Mouse (Mus musculus) c-Kit-positive CD71-positive TER-119-negative erythroid progenitor cells, embryonic 14.5 days (primary cell): ENCODE data around the gene Bach1.
"Not testable (repeated sequence)": the region's sequence is repeated elsewhere in the genome, so short reads cannot be mapped to it uniquely, and the experiment has no call there.

Source experiments
- DNase-seq: peaks from one replicate; pipeline ENCODE4 v3.0.0-alpha.2; 2013; ENCODE audit warnings: low read depth

Bach1 gene

GRCm38 (mm10) chr16:87680912-87681634 lies 17.7 kb upstream of the Bach1 start:
- DNase-seq, result no peak

GRCm38 (mm10) chr16:87681848-87682247 lies 16.9 kb upstream of the Bach1 start:
- no peak for DNase-seq

DNA sequence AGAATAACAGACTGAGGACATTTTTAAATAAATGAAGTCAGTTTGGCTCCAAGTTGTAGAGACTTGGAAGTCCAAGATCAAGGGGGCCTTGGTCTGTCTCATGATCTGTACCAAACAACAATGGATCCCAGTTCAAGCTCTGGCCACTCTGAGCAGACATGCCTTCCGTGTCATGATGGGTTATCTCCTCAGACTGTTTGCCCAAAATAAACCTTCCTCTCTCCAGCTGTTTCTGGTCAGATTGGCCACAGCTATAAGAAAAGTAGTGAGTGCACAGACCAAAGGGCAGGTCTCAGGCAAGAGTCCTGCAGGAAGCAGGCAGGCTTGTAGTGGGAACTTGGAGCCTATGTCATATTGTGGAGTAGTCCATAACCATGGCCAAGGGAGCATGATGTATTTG lies 12.3 kb upstream of the Bach1 start:
- no peak for DNase-seq

DNA sequence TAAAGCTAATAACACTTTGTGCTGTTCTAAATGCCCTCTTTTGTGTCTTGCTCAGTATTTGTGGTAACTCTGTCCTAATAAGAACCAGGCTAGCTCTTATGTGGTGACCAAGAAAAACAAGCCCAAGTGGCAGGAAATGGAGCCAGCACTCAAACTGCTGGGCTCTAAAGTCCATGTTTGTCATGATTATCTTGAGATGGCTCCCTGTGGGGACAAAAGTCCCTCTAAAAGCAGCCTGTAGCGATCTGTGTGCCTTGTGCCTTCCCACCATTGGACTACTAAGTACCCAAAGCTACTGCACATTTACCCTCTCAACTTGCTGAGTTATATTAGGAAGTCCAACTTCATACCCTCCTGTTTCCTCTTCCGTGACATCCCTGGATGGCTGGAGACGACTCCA lies 11.4 kb upstream of the Bach1 start:
- DNase-seq, result no peak

GRCm38 (mm10) chr16:87688328-87688727 lies 10.4 kb upstream of the Bach1 start:
- DNase-seq, result not testable (repeated sequence)

DNA sequence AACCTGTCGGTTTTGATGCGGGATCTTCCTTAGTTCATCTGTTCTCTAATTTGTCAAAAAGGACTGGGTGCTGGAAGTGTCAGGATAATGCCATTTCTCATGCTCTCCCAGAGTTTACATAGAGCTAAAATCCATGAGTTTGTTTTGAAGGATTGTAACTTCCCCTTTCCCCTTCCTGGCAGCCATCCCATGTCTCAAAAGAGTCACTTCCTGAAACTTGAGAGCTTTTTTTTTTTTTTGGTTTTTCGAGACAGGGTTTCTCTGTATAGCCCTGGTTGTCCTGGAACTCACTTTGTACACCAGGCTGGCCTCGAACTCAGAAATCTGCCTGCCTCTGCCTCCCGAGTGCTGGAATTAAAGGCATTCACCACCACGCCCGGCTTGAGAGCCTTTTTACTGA lies 9.9 kb upstream of the Bach1 start:
- DNase-seq, result not testable (repeated sequence)

DNA sequence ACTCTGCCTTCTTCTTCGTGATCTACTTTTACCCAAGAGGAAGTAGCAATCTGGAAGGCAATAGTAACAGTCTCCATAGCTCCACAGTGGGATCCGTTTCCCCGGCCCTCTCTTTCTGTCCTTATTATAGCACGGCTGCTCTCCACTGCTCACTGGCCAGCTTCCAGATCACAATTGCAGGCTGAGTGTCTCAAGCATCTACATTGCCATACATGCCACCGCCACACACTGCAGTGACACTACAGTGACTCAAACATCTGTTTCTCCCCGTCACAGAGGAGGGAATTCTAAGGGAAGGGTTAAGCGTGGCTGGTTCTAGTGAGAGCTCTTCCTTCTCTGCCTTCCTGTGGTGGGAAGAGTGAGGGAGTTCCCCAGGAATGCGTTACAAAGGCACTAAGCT lies 9.5 kb upstream of the Bach1 start:
- DNase-seq, result no peak

GRCm38 (mm10) chr16:87690506-87690905 lies 8.2 kb upstream of the Bach1 start:
- DNase-seq, result no peak

DNA sequence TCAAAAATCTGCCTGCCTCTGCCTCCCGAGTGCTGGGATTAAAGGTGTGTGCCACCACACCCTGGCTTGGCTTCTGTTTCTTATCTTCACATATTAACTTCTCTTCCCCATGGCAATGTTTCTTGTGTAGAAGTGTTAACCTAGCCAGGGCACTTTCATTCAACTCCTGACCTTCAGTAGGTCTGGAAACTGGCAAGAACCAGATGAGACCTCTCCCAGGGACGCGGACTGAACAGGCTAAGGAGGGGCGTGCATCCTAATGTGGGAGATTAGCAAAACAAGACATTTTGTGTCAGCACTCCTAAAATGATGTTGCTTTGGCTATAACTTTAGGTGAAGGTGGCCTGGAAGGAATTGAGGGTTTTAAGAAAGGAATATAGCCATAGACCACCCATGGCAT lies 7.6 kb upstream of the Bach1 start:
- no peak for DNase-seq

DNA sequence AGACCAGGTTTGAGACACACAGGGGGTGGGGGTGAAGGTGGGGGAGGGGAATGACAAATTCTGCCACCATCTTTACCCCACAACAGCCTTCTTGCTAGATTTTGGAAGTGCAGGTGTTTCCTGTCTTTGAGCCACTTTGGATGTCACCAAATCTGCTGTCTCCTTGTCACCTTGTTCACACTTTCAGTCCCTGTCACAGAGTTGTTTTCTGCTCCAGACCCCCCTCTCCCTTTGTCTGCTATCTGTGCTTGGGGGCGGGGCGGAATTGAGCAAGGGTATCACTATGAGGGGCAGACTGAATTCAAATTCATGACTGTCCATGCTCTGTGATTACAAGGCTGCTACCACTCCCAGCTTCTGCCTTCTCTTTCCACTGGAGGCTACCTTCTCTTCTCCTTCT lies 6.2 kb upstream of the Bach1 start:
- no peak for DNase-seq

DNA sequence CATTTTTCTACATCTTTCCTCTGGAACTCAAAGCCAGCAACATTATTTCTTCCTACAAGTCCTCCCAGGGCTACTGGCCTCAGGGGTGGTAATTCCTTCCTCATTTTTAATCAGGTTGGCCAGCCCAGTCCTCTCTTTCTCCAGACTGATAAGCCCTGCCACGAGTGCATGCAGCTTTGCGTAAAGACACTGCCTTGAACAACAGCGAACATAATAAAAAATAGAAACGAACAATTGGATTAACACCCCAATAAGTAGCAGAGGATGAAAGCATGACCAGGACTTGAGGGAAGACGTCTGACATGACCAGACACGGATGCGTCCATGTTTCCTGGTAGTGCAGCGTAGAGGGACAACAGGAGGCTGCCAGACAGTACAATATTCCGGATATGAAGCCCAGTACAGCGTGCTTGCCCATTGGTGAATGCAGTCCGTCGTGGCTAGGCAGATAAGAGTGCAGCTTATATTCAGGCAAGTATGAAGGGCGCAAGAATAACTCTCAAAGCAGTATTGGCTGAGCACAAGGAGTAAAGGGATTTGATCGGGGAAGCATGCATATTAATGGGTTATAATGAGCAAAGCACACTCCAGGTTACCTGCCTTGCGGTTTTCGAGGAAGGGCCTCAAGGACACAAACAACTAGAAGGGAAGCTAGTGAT lies 909 bp upstream of the Bach1 start:
- DNase-seq, result peak; percentile 61

DNA sequence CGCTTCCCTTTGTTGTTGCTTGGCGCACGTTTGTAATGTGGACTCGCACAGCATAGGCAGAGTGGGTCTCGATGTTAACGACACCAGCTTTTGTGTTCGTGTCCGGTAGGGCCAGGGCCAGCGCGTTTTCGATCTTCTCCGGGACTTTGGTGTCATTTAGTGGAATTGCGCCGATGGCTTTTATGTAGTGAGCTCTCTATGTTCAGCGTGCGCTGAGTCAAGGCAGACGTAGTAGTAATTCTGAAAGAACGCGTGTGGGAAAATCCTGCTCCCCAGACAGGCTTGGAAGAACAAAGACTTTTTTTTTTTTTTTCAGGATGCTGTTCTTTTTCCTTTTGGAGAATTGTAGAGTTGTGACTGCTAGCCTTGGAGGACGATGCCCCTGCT lies 554 bp downstream of the Bach1 start:
- peak; percentile 40 for DNase-seq

GRCm38 (mm10) chr16:87699693-87700394 lies 1.1 kb downstream of the Bach1 start:
- DNase-seq, result peak; percentile 82

- DNase-seq, result no peak
Measured at GRCm38 (mm10) chr16:87700395-87700765, 1.6 kb downstream of the Bach1 start.

DNA sequence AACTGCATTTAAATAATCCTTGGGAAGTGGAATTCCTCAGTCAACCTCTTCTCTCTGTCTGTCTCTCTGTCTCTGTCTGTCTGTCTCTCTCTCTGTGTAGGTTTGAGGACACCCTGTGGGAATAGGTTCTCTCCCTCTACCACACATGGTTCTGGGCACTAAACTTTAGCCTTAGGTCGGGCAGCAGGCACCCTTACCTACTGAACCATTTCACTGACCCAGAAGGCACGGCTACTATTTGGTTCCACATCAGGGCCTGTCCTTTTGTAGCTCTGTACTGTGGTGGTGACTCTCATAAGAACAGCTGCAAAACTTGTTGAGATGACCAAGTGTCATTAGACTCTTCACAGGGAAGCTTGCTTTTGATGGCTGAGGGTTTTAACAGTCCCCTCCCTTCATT lies 3.1 kb downstream of the Bach1 start:
- DNase-seq, result no peak

DNA sequence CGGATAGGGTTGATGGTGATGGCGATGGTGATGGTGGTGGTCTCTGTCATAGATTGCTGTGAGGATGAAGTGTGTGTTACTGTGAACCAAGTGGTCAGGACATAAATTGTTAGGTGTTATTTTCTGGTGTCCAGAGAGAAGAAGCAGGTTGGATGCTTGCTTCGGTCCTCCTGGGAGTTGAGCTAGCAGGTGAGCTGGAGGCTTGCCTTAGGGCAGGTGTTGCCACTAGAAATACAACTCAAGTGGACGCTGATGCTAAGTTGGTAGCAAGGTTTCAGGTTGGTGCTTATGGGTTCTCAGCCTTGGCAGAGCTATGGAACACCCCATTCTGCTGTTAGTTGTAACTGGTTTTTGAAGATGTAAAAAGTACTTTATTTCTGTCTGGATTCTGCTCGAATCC lies 4.1 kb downstream of the Bach1 start:
- no peak for DNase-seq

DNA sequence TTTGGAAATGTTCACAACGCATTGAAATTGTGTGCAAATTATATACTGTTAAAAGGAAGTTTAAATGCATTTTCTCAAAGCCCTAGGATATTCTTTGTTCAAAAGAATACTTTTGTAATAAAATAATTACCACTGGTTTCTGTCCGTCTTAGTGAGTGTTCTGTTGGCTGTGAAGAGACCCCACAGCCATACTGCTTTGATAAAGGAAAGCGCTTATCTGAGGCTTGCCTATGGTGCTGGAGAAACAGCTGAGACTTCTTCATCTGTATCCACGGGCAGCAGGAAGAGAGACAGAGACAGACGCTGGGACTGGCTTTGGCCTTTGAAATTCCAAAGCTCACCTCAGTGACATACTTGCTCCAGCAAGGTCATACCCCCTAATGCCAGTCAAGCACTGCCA lies 5.5 kb downstream of the Bach1 start:
- DNase-seq, result no peak

- no peak for DNase-seq
Measured at GRCm38 (mm10) chr16:87705892-87706589, 7.3 kb downstream of the Bach1 start.

DNA sequence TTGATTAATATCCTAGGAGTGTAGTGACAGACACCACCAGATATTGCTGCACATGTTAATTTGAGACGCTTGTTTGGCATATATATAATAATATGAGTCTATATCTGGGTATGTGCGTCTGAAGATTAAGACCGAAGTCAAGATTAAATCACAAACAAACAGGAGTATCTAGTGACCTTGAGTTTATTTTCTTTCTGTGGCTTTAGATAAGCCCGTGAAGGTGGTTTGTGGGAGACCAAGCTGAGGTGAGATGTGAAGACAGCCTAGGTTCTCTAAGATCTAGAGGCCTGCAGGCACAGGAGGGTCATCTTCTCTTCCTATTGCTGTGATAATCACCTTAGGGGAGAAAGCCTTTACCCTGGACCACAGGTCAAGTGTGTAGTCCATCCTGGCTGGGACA lies 8.6 kb downstream of the Bach1 start:
- no peak for DNase-seq

DNA sequence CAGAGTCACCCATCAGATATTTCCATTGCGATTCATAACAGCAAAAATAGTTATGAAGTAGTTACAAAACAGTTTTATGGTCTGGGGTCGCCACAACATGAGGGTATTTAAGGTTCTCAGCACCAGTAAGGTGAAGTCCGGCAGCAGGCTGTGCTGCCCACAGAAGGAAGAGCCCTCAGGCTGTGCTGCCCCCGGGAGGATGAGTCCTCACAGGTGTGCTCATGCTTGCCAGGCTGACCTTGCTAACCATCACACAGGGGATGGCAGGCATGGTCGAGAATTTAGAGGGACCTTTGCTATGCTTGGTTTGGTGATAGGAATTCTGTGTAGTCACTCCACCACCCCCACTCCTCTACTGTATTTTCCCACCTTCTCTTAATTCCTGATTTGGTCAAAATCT lies 9.8 kb downstream of the Bach1 start:
- no peak for DNase-seq

GRCm38 (mm10) chr16:87709144-87709543 lies 10.4 kb downstream of the Bach1 start:
- DNase-seq, result no peak

- no peak for DNase-seq
Measured at GRCm38 (mm10) chr16:87709971-87710370, 11.2 kb downstream of the Bach1 start.

GRCm38 (mm10) chr16:87711961-87712360 lies 13.2 kb downstream of the Bach1 start:
- DNase-seq, result no peak
